Mouse (Mus musculus): ENCODE results near the gene Zfp951. TPM values are rescaled to one million over a fixed set of nuclear protein-coding genes. Genes with fewer than 3 reads are reported as not detected.
"Not testable (repeated sequence)": the region's sequence is repeated elsewhere in the genome, so short reads cannot be mapped to it uniquely, and the experiment has no call there.

Zfp951 gene
- 1 to 10 TPM; 1.7 to 1.9 TPM for total RNA-seq (2021)
- long read RNA-seq, experiment 1, partial matches to known transcripts, result 0 of 1 reads
- long read RNA-seq, experiment 1, other reads (novel, unspliced or antisense), result 1 of 1 reads
- long read RNA-seq, experiment 2, partial matches to known transcripts, result 4 of 5 reads
- long read RNA-seq, experiment 2, other reads (novel, unspliced or antisense), result 1 of 5 reads

- peak; percentile 39 to 67 for DNase-seq
- intact Hi-C loops (cut with DNase I), result not testable (repeated sequence)
Measured at GRCm38 (mm10) chr5:104859962-104860525, at the start of gene Zfp951. TSS of gene Zfp951 (minus strand) at chr5:104860070.

GRCm38 (mm10) chr5:104906556-104906955 lies 46.7 kb upstream of the Zfp951 start:
- intact Hi-C loops (cut with DNase I), result loop anchor here (10.0 kb wide), 1 partner anchor 312 kb away; no protein-coding TSS in a partner anchor
- not testable (repeated sequence) for DNase-seq

- intact Hi-C loops (cut with DNase I); DNase-seq: not testable (repeated sequence)
Measured at GRCm38 (mm10) chr5:104859045-104859961, 567 bp downstream of the Zfp951 start.

GRCm38 (mm10) chr5:104854546-104854945 lies 5.3 kb downstream of the Zfp951 start:
- intact Hi-C loops (cut with DNase I); DNase-seq: not testable (repeated sequence)

GRCm38 (mm10) chr5:104833330-104833729 lies 26.5 kb downstream of the Zfp951 start:
- no peak for DNase-seq
- intact Hi-C loops (cut with DNase I), result no loop called here

GRCm38 (mm10) chr5:104829611-104830010 lies 30.3 kb downstream of the Zfp951 start:
- DNase-seq, result no peak
- intact Hi-C loops (cut with DNase I), result no loop called here

- DNase-seq; intact Hi-C loops (cut with DNase I): not testable (repeated sequence)
Measured at GRCm38 (mm10) chr5:104770138-104770537, 89.7 kb downstream of the Zfp951 start.

Other genes with a start within 250 kb of the Zfp951 start
- gene Abcg3, start 122.6 kb upstream of the Zfp951 start, total RNA-seq (2021), result under 1 TPM; 0.33 to 0.88 TPM